Mouse (Mus musculus): ENCODE results near the gene Bscl2.
A peak's percentile ranks its signal among the peaks of the same experiment; 100 is the strongest.

The Bscl2 gene

GRCm38 (mm10) chr19:8837251-8837791 lies at the start of gene Bscl2:
Gene Bscl2, plus strand, starts transcription at chr19:8837467.
- DNase-seq (ENCODE audit: low spot score in 2 of 2), result peak; percentile 75 to 79

- DNase-seq (ENCODE audit: low spot score in 2 of 2), result no peak
Observed at GRCm38 (mm10) chr19:8788521-8788920, 48.7 kb upstream of the Bscl2 start.

GRCm38 (mm10) chr19:8789171-8789570 lies 48.1 kb upstream of the Bscl2 start:
- no peak for DNase-seq (ENCODE audit: low spot score in 2 of 2)

- DNase-seq (ENCODE audit: low spot score in 2 of 2), result no peak
Observed at GRCm38 (mm10) chr19:8790171-8790570, 47.1 kb upstream of the Bscl2 start.

GRCm38 (mm10) chr19:8798264-8798946 lies 38.9 kb upstream of the Bscl2 start, which contains the start of gene Polr2g:
Gene Polr2g, minus strand, starts transcription at chr19:8798577.
- DNase-seq (ENCODE audit: low spot score in 2 of 2), result peak; percentile 88 to 91

- DNase-seq (ENCODE audit: low spot score in 2 of 2), result no peak
Observed at GRCm38 (mm10) chr19:8798947-8799315, 38.3 kb upstream of the Bscl2 start.

- DNase-seq (ENCODE audit: low spot score in 2 of 2), result peak; percentile 96 to 98
Observed at GRCm38 (mm10) chr19:8802130-8802821, 35.0 kb upstream of the Bscl2 start, which contains the start of gene Zbtb3. Gene Zbtb3, plus strand, starts transcription at chr19:8802555.

- no peak for DNase-seq (ENCODE audit: low spot score in 2 of 2)
Observed at GRCm38 (mm10) chr19:8803204-8803780, 34.0 kb upstream of the Bscl2 start.

- DNase-seq (ENCODE audit: low spot score in 2 of 2), result no peak
Observed at GRCm38 (mm10) chr19:8803879-8804660, 33.2 kb upstream of the Bscl2 start.

GRCm38 (mm10) chr19:8806810-8807209 lies 30.5 kb upstream of the Bscl2 start:
- DNase-seq (ENCODE audit: low spot score in 2 of 2), result peak; percentile 50 to 63

GRCm38 (mm10) chr19:8815812-8816211 lies 21.5 kb upstream of the Bscl2 start:
- no peak for DNase-seq (ENCODE audit: low spot score in 2 of 2)

- no peak for DNase-seq (ENCODE audit: low spot score in 2 of 2)
Observed at GRCm38 (mm10) chr19:8817001-8817400, 20.3 kb upstream of the Bscl2 start.

GRCm38 (mm10) chr19:8818301-8818798 lies 18.9 kb upstream of the Bscl2 start:
- no peak for DNase-seq (ENCODE audit: low spot score in 2 of 2)

- DNase-seq (ENCODE audit: low spot score in 2 of 2), result peak; percentile 94 to 97
Observed at GRCm38 (mm10) chr19:8818801-8819595, 18.3 kb upstream of the Bscl2 start, which contains the start of gene Ttc9c. Gene Ttc9c, minus strand, starts transcription at chr19:8819333.

- peak; percentile 99 to 100 for DNase-seq (ENCODE audit: low spot score in 2 of 2)
Observed at GRCm38 (mm10) chr19:8819596-8820423, 17.5 kb upstream of the Bscl2 start, which contains the start of gene Hnrnpul2. Gene Hnrnpul2, plus strand, starts transcription at chr19:8820010.

GRCm38 (mm10) chr19:8820424-8820956 lies 16.8 kb upstream of the Bscl2 start:
- no peak for DNase-seq (ENCODE audit: low spot score in 2 of 2)

GRCm38 (mm10) chr19:8821146-8821545 lies 16.1 kb upstream of the Bscl2 start:
- no peak for DNase-seq (ENCODE audit: low spot score in 2 of 2)

- no peak for DNase-seq (ENCODE audit: low spot score in 2 of 2)
Observed at GRCm38 (mm10) chr19:8822696-8823095, 14.6 kb upstream of the Bscl2 start.

GRCm38 (mm10) chr19:8829660-8830059 lies 7.6 kb upstream of the Bscl2 start, which contains the start of gene AC129217.1:
Gene AC129217.1, plus strand, starts transcription at chr19:8829773.
- DNase-seq (ENCODE audit: low spot score in 2 of 2), result peak in 1 of 2 experiments; percentile 37
